Mouse (Mus musculus): ENCODE data around the gene Ift57.

Gene Ift57

DNA sequence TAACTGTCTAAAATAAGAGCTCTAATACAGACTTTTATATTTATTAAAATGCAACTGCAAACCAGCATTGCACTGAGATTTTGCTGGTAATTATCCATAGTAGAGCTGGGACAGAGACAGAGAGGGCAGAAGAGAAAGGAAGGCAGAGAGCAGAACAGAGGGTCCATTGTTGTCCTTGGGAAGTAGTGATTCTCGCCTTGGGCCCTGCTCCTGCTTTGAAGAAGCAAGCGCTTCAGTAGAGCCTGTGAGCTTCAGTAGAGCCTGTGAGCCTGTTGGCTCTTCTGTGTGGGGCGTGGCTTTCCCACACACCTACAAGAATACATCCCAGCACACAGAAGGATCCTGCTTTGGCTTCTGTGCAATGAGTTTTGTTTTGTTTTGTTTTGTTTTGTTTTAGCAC lies 54.3 kb downstream of the Ift57 start:
- no peak for DNase-seq (ENCODE audit: low spot score)

DNA sequence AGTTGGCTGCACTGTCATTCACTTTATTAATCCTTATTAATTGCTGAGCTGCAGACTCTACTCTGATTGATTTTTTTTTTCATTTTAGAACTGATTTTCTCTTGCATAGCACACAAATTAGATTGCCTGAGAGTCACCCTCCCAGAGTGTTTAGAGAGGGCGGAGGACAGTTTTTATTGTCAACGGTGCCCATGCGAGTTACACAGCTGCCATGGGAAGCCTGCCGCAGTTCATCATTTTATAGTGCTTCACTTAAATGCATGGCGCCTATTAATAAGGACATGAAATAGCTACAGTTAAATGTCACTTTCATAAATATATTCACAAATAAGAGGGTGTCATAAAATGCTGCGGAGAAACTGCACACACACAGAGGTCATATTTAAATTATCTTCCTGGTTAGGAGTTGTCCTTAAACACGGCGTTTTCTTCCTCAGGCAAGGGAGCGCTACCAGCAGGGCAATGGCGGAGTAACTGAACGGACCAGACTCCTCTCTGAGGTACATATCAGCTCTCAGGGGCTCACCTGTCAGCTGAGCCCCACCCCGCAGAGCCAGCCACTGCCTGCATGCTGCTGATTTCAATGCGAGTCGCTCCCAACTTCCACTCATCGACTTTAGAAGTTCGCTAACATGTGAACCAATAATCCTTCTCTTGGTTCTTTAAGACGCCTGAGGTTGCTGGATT lies 61.6 kb downstream of the Ift57 start:
- DNase-seq (ENCODE audit: low spot score), result no peak

DNA sequence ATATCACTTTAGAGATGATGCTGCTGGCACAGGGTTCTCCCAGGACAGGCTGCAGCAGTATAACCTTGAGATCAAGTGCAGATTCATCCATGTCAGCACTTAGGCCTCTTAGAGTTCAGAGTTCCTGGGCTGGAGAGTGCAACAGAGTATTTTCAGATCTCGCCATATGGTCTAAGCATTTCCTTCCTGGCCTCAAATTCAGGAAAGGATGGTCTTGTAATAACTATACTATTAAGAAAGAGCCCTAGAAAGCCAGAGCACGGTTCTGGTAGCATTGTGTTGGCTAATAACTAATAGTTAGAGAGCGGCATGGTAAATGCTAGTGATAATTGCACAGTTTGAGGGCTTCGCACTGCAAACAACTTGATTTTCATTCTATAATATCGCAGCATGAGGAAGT lies 62.9 kb downstream of the Ift57 start:
- no peak for DNase-seq (ENCODE audit: low spot score)

DNA sequence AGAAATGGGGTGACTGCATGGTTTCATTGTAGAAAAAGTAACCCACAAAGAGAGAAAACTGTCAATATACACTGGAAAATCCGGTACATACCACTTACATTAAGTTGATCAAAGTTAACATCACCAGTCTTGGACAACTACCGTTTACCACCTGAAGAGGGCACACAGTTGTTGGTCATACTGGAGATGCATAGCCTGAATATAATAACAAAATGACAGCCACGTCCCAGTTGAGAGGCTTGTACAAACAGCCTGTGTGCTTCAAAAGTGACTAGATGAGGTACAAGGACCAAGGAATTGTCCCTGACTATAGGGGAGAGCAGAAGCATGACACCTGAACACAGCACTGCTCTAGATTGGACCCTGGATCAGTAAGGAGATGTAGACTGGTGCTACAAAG lies 67.3 kb downstream of the Ift57 start:
- DNase-seq (ENCODE audit: low spot score), result peak; percentile 30

DNA sequence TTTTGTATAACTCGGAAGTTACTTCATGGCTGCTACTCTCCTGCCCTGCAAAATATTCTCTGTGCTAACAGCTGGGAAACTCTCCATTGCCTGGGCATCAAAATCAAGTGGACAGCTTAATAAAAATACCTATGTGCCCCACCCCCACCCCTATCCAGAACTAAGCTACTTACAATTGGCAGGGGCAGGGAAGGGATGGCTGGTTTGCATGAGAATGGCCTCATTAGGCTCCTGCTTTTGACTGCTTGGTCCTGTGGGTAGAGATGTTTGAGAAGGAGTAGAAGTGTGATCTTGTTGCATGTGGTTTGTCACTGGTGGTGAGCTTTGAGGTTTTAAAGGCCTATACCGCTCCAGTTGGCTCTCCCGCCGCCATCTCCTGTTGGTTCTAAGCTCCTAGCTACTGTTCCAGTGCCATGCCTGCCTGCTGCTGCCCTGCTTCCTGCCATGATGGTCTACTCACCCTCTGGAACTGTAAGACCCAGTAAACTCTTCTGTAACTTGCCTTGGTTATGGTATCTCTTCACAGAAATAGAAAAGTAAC lies 69.5 kb downstream of the Ift57 start:
- DNase-seq (ENCODE audit: low spot score), result no peak

DNA sequence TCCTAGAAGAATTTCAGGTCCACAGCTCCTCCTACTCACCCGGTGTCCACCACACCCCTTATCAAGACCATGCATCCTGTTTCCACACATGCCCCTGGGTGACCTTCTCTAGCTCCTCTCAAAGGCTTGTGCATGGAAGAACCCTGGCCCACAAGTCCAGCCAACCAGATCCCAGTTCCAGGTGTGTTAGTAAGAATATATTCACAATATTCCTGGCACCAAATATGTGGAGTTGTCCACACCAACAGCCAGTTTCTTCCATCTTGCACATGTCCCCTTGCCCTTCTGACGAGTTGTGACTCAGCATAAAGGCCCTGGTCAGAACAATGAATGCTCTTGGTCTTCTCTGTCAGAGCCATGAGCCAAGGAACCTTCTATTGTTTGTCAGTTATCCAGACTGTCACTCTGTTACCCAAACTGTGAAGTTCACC lies 70.8 kb downstream of the Ift57 start:
- no peak for DNase-seq (ENCODE audit: low spot score)

DNA sequence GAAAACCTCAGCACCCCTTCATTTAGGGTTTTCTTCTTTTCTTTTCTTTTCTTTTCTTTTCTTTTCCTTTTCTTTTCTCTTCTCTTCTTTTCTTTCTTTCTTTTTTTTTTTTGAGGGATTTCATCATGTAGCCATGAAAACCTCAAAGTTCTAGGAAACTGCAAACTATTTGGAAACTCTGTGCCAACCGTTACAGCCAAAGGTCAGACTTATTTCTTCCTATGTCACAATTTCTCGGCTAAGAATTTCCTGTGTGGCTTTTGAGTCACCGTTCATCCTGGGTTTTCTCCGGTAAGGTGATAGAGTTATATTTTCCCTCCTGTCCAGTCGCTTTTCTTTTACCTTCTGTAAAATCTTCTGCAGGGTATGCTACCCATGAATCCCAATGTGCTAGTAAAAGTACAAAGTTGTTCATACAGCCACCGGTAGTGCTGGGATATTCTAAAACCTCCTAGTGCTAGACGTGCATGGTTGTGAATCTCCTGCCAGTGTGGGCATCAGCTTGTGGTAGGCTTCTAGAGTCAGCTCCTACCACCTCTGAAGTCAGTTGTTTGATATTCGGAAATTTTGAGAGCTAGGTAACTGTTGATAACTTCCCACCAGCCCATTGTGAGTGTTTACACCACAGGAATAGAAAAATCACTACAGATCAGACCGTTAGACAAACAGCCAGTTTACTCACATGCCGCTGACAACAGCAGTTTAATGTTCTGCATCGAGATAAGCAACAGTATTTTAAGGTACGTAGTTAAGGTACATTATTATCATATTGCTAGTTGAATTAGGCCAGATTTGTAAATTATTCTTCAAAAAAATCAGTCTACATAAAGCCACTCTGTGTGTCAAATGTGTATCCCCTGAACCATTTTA lies 71.5 kb downstream of the Ift57 start:
- DNase-seq (ENCODE audit: low spot score), result no peak

DNA sequence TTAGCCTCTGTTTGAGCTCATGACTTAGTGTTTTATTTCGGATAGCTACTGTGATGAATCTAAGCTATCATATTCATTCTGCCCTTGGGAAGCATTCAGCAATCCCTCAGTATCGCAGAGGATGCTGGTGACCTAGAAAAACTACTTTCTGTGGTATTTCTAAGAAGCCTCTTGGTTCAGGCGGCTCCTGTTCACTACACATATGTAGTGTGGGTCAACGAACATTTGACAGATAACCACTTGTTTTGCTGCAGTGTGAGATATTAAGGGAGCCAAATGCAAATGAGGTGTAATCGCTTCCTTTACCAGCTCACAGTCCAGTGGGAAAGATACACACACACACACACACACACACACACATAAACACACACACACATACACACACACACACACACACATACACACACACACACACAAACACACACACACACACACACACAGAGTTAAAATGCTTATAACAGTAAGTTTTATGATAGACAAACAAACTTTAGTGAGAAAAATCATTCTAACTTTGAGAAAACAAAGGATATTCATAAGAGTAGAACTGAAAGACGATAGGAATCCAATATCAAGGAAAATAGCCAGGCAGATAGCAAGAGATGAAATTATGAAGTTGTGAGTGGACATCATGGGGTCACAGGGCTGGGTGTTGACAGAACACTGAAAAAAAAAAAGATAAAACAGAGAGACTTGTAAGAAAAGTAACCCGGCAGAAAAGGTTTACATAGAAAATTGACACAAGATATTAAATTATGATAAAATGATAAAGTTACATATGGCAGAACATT lies 72.8 kb downstream of the Ift57 start:
- no peak for DNase-seq (ENCODE audit: low spot score)

DNA sequence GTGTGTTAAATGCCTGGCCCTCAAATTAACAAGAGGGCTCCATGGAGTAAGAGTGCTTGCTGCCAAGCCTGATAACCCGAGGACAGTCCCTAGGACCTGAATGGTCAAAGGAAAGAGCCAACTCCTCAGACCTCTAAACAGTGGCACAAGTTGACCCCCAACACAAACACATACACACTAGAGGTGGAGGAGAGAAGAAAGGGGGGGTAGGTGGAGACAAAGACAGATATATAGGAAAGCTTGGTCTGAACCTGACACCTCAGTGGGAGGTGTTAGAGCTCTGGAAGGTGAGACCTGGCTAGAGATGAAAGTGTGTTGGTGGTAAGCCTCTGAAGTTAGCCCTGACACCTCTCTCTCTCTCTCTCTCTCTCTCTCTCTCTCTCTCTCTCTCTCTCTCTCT lies 73.5 kb downstream of the Ift57 start:
- DNase-seq (ENCODE audit: low spot score), result no peak

DNA sequence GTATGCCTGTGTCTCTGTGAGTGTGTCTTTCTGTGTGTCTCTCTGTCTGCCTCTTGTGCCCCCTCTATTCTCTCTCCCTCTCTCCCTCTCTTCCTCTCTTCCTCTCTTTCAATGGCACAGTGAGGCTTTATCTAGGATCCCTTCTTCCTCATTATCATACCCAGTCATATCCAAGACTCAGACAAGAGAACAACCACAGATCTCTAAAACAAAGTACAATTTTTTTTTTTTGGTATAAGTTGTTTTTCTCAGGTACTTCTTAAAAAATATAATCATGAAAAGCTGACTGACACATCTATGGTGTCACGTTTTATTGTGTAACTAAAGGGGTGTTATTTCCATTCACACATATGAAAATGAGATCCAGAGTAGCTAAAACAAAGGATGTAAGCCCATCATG lies 74.0 kb downstream of the Ift57 start:
- DNase-seq (ENCODE audit: low spot score), result no peak

DNA sequence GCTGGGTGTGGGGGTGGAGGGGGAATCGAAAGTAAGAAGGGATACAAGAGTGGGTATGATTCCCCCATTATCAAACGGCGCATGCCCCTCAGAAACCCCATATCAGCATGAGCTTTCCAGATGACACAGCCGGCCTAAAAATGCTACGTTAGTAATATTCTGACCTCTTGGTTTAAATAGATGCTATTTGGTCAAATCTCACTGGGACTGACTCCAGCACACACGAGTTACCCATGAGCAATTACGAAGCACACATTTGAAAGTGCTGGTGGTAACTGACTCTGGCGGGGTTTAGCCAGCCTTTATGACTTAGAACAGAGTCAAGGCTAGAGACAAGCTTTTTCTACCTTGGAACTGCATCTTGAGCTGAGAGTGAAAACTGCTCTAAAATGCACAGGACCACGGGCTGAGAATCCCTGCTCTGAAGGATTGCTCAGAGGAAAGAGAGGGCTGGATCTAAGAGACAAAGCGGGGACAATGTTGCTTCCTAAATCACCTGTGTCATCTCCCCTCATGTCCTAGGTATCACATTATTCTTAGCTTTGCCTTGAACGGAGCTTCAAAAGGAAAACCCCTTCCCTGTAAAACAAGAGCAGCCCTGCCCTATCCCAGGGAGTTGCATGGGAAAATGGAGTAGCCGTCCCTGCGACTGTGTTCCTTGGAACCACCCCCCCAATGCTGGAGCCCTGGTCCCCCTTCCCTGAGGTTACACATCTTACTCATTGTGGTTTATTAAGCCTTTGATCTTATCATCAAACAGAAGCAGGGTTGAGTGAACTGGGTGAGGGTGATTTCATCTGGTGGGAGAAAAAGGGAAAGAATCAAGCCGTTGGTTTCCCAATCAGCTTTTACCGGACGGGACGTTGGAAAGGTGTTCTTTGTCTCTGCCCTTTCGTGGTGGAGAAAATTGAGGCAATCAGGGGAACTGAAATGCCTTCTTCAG lies 75.3 kb downstream of the Ift57 start:
- DNase-seq (ENCODE audit: low spot score), result no peak

DNA sequence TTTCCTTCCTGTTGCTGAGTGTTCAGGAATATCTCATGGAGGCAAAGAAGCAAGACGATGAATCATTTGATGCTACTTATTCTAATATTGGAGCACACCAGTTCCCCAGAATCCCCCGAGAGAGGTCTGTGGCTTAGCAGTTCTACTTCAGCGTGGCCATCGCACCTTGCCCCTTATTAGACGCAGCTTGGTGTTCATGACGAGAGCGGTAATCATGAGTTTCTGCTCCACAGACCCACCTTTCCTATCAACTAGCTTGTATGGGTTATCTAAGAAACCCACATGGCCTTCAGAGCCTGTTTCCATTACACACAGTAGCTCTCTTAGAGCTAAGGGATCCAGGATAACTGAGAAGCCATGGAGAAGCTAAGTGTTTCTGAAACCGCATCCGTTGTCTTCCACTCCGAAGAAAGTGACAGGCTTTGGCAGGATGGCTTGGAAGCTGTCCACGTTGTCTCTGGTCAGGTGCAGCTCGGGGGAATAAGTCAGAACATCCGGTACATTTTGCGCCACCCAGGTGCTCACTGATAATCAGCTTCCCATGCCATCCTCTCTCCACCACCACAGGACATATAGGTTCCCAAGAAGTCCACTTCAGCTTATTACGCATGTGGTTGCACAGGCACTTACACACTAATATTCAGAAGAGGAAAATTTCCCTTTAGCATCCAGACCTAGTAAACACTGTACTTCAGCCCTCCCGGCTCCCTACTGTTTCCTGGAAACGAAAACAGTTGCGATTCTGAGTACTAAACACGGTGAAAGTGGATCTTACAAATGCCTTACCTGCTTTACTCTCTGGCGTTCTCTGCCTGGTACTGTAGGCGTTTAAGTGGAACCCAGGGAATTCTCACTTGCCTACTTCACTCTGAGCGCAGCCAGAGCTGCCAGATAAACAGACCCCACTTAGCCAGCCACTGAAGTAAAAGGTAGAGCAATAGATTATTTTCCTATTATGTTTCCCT lies 76.3 kb downstream of the Ift57 start:
- DNase-seq (ENCODE audit: low spot score), result no peak

DNA sequence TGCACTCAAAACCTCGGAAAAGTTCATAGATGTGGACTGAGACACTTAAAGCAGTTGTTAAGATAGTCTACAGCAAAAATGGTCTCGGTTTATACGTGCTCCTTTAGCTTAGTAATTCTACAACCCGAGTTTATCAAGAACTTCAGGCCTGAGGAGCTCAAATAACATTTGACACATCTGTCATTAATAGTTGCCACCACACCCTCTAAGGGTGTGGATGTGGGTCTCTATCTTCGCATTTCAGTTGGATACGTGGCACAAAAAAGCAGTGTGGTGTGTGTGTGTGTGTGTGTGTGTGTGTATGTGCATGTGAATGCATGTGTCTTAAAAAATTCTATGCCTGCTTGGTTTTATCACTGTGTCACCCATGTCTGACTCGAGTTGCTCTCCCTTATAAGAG lies 77.9 kb downstream of the Ift57 start:
- no peak for DNase-seq (ENCODE audit: low spot score)

DNA sequence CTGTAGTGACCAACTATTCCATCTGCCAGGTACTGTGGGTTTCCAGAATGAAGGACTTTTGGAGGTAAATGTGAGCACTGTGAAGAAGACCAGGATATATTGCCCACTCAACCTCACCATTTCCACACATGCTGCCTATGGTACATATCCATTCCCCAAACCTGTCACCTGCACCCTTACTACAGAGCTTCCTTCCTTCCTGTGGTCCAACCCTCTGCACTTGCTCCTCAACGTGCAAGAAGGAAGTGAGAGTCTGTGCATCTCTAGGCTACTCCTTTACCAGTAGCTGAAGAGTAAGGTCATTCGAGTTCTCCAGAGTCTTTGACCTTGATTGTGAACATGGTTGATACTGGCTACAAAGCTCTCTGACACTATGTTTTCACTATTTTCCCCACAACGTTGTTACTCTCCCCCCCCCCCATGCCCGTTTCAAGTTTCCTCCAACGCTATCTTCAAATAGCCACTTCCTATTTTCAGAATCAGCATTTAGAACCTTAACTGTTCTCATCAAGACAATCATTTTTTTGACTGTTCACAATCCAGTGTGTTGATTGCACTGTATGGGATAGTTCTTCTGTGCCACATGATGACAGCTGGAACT lies 82.6 kb downstream of the Ift57 start:
- no peak for DNase-seq (ENCODE audit: low spot score)

DNA sequence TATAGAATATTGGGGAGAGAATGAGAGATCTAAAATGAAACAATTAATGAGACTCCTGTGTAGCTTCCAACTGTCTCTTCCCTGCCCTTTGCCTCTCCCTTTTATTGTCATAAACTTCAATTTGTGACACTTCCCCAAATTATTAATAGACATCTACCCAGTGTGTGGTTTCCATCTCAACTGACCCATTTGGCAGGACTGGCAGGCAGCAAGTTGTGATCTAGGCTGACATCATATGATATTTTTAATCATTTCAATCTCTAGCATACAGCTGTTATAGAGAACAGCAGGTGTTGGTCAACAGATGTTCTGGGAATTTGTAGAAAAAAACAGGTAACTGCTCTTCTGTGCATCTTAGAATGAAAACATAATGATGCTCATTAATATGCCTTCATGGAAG lies 84.3 kb downstream of the Ift57 start:
- DNase-seq (ENCODE audit: low spot score), result no peak

DNA sequence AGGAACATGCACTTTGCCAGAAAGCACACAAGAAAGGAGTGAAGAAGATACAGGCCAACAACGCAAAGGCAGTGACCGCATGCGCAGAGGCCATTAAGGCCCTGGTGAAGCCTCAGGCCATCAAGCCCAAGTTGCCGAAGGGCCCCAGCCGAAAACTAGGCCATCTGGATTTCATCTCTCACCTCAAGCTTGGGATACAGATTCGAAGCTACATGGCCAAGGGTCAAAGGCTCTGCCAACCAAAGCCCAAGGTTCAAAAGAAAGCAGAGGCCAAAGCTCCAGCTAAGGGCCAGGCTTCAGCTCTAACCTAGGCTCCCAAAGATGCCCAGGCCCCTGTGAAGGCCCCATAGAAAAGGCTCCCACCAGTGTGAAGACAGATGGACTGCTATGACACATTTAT lies 87.1 kb downstream of the Ift57 start:
- DNase-seq (ENCODE audit: low spot score), result no peak

DNA sequence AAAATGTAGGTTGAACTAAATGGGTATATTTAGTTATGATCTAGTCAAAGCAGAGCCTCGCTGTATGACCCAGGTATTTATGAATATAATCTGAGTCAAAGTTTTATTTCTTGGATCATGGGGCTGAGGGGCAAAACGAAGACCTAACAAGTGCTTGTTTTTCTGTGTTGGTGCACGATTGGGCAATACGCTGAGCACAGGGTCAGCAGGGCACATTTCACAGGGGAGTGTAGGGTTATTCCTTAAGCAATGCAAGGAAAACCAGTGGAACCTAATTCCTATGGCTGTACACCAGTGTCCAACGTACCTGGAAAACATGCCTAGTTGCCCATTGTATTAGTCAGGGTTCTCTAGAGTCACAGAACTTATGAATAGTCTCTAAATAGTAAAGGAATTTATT lies 88.7 kb downstream of the Ift57 start:
- no peak for DNase-seq (ENCODE audit: low spot score)

DNA sequence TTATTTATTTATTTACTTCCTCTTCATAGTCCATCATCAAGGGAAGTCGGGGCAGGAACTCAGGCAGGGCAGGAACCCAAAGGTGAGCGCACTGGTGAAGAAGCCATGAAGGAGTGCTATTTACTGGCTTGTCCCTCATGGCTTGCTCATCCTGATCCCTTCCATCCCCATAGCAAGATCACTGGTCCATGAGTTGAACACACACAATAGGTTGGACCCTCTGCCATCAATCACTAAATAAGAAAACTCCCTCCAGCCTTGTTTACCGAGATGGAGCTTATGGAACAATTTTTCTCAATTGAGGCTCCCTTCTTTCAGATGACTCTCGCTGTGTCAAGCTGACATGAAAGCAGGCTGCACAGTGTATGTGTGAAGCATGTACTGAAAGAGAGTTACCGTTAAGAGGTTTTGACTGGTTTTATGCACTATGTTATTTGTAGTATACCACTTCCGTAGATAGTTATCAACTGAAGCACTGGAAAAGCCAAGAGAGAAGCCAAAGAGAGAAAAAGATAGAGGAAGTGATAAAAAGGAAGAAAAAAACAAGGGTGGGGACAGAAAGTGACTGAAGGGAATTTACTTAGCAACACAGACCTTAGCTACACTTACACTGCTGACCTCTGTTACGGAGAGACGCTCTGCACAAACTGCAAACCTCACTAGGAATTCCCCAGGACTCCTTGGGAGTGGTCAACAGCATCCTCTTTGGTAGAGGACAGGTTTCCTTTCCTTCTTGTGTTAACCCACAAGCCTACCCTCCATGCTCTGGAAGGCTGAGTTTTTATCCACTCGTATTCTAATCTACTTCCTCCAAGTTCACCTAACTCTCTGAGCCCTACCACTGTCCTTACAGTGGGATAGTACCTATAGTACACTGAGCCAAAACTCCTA lies 91.8 kb downstream of the Ift57 start:
- no peak for DNase-seq (ENCODE audit: low spot score)

DNA sequence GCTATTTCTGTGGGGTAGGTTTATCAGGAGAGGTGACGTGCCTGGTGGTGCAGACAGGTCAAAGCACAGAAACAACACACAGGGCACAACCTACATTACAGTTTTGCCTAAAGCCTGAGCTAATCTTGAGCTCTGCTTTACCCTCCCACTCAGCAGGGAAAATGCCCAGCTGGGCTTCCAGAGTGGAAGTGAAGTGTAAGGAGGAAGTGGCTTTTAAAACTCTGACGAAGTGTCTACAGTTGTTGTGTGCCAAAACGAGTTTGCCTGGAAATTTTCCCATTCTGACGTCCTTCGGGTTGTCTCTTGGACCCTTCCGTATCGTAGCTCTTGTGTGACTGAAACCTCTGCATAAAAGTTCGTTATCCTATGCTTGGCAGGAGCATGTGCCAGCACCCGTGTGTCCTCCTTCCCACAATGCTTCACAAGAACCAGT lies 93.4 kb downstream of the Ift57 start:
- no peak for DNase-seq (ENCODE audit: low spot score)
